Mouse (Mus musculus) cerebellum, adult 2 months (tissue): ENCODE data around the gene Kalrn.

Experiments used
- CTCF ChIP-seq: fragments of 200-500 bp; IDR thresholded peaks from 2 replicates; pipeline ENCODE4 v1.5.1; 2011; ENCODE audit warnings: low read depth, mild to moderate bottlenecking, control low read depth, low read length, moderate library complexity, borderline replicate concordance; ENCODE audit not compliant: insufficient read depth
- POLR2A ChIP-seq: fragments of 200-500 bp; IDR thresholded peaks from 2 replicates; pipeline ENCODE4 v1.6.1; 2011; ENCODE audit warnings: low read length, control low read depth, borderline replicate concordance; ENCODE audit not compliant: insufficient read depth

- TF ChIP-seq POLR2A (no peak), CTCF (no peak)
Observed at GRCm38 (mm10) chr16:34504250-34504649, 69.1 kb downstream of the Kalrn start.
